Mouse (Mus musculus): Measurements from ENCODE around the gene Med8.

Gene Med8

GRCm38 (mm10) chr4:118409142-118409900 is at the start of gene Med8, which contains the start of gene Szt2:
Gene Med8 (plus strand): TSS chr4:118409337.
Gene Szt2 (minus strand): TSS chr4:118409273.
- peak; percentile 95 to 97 for DNase-seq

DNA sequence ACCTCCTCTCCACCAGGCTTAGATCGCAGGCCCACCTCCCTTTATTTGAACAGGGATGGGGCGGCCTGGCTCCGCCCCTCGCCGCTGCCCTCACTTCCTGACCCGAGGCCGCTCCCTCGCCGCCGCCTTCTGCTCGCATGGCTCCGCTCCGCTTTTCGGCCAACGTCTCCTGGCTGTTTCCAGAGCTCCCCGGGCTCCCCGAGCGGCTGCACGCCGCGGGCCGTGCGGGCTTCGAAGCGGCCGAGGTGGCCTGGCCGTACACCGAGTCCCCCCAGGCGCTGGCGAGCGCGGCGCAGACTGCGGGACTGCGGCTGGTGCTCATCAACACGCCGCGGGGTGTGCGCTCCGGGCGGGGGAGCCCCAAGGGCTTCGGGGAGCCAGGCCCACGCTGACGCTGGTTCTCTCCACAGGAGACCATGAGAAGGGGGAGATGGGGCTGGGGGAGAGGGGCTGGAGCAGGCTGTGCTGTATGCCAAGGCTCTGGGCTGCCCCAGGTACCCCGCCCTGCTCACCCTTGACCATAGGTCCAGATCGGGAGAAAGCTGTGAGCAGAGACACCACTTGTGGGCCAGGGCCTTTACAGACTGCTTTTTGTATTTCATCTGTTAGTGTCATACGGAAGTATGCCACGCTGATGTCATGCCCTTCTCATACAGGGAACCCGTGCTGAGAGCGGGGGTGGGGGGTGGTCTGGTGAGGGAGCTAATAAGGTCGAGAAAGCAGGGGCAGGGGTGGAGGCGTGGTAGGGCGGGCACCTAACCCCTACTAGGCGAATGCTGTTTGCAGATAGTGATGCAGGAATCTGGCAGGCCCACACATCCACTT is 49.0 kb upstream of the Med8 start:
- peak; percentile 81 to 90 for DNase-seq

GRCm38 (mm10) chr4:118361451-118361850 is 47.7 kb upstream of the Med8 start:
- no peak for DNase-seq

DNA sequence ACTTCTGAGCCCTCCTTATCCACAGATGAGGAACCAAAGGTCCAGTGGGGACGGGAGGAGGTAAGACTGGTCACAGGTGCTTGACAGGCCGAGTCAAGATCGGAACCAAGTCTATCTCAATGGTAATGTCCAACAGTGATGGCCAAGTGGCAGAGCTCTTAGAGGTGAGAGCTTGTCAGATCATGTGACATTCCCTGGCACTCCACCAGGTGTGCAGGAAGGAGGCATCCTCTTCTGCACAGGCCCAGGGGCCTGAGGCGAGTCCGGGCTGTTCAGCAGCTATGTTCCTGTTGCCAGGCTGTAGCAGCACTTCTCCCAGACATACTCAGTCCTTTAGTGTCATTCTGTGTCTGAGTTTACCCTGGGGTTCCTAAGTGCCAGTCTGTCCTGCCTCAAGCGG is 46.3 kb upstream of the Med8 start:
- peak; percentile 36 to 73 for DNase-seq

- no peak for DNase-seq
These were observed 45.2 kb upstream of the Med8 start for GRCm38 (mm10) chr4:118363985-118364384.

GRCm38 (mm10) chr4:118364641-118365040 is 44.5 kb upstream of the Med8 start:
- peak; percentile 84 to 85 for DNase-seq

- DNase-seq = peak in 1 of 2 experiments; percentile 38
These were observed 43.1 kb upstream of the Med8 start for GRCm38 (mm10) chr4:118365991-118366390.

DNA sequence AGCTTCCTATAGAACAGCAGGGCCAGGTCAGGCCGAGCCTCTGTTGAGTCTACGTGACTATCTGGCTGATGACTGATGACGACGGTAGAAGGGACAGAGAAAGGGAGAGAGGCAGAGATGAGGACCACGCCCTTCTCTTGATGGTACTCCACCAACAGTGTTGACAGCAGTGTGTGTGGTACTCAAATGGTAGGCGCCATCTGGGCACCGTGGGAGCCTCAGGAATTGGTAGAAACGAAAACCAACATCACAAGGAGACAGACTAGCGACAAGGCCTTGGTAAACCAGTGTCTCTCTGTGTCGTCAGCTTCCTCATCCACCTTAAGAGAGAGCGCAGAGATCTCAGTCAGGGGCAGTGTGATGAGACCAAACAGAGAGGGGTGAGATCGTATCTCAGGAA is 41.6 kb upstream of the Med8 start:
- no peak for DNase-seq

GRCm38 (mm10) chr4:118368616-118369015 is 40.5 kb upstream of the Med8 start:
- no peak for DNase-seq

- DNase-seq = no peak
These were observed 37.3 kb upstream of the Med8 start for GRCm38 (mm10) chr4:118371822-118372221.

DNA sequence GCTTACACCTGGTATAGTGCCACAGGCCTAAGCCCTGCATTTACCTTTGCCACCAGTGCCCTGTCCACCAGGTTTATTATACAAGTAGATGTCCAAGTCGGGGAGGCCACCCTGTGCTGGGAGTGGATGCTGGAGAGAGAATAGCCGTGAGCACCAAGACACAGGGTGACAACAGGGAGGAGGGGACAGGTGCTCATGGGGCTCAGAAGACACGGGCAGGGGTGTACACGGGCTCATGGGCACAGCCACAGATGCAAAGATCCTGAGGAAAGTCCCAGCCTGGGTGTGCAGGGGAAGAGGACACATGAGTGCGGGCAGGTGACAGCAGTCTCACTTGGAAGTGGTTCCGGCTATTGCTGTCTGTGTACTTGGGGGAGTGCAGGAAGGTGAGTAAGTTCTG is 33.1 kb upstream of the Med8 start:
- no peak for DNase-seq

- DNase-seq = no peak
These were observed 25.9 kb upstream of the Med8 start for GRCm38 (mm10) chr4:118383271-118383670.

- DNase-seq = no peak
These were observed 21.8 kb upstream of the Med8 start for GRCm38 (mm10) chr4:118387316-118387715.

- no peak for DNase-seq
These were observed 19.0 kb upstream of the Med8 start for GRCm38 (mm10) chr4:118390146-118390545.

GRCm38 (mm10) chr4:118394505-118394904 is 14.6 kb upstream of the Med8 start:
- no peak for DNase-seq

DNA sequence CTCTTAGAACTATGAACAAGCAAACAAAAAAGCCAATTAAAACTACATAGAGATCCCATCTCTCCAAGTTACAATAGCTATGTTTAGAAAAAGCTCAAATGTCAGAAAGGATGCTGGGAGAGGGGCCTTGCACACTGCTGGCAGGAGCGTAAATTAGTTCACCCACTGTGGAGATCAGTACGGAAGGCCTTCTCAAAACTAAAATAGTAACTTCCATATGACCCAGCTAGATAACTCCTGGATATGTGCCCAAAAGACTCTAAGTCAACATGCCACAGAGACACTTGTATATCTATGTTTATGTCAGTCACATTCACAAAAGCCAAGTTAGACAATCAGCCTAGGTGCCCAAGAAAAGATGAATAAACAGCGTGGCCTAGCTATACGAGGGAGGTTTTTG is 13.8 kb upstream of the Med8 start:
- no peak for DNase-seq

DNA sequence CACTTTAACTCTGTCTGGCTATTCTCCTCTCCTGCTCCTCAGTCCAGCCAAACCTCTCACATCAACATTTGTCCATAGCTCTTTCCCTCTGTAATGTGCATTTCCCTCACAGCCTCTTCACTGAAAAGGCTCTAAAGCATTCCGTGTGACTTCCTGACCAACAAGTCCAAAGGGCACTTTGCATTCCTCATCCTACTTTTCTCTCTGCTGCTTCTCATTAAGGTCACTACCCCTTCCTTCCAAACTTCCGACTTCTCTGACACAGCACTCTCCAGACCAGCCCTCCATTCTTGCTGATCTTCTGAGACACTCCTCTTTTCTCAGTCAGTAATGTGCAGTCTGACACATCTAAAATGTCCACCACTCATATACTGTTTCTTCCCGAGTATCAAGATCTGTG is 12.7 kb upstream of the Med8 start:
- DNase-seq = peak; percentile 21 to 45

DNA sequence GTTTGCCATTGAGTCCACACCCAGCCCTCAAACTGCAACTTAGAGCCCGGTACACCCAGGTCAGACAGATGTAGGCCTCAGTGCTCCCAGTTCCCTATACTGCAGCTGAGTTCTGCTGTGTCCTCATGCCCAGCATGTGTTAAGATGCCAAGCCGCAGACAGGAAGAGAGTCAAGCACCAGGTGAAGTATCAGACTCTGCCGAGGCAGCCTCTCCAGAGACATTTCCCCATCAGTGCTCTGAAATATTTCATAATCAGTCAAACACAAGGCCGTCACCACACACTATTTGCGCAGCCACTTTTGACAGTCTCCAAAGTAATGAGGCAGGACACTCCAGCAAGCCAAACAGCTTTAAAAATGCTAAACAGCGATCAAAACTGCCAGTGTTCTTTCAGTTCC is 10.7 kb upstream of the Med8 start:
- DNase-seq = no peak

- no peak for DNase-seq
These were observed 7.7 kb upstream of the Med8 start for GRCm38 (mm10) chr4:118401421-118401820.

DNA sequence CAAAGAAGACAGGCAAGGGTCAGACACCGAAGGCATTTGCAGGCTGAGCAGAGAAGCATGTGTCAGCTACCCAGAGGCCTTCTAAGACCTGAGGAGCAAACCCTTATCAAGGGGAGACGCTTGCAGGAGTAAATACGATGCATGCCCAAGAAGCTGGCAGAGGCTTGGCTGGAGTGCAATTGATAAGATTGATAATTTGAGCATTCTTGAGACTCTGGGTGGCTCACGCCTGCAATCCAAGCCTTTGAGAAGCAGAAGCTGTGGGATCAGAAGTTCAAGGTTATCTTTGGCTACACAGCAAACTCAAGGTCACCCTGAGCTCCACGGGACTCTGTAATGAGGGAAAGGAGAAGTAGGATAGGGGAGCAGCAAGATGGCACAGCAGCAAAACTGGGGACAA is 7.2 kb upstream of the Med8 start:
- DNase-seq = no peak

DNA sequence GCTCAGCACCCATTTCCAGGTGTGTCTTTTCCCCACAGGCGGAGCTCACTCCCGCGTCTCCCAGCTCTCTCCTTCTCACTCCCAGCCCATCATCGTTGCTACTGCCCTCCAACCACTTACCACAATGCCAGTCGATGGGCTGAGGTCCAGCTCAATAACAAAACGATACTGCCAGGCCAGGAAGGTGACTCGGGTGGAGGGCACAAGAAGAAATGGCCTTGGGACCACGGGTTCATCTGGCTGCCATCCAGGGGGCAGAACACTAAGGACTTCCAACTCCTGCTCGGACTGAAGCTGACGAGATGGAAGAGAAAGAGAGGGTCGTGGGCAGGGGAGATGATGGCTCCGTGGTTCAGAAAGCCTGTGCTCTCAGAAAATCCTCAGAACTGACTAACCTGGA is 6.4 kb upstream of the Med8 start:
- DNase-seq = peak; percentile 13 to 48

DNA sequence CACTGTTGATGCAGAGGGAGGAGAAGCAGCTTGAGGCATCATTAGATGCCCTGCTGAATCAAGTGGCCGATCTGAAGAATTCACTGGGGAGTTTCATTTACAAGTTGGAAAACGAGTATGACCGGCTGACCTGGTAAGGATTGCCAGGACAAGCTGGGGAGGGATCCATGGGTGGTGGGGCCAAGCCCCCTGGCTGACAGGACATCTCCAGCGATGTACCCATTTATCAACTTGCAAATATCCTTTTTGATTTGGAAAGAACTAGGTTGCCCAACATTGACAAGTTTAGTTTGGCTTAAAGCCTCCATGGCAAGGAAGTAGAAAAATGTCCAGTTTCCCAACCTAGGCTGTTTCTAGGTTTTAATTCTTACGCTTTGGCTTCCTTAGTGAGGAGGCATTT is 1.7 kb downstream of the Med8 start:
- no peak for DNase-seq

DNA sequence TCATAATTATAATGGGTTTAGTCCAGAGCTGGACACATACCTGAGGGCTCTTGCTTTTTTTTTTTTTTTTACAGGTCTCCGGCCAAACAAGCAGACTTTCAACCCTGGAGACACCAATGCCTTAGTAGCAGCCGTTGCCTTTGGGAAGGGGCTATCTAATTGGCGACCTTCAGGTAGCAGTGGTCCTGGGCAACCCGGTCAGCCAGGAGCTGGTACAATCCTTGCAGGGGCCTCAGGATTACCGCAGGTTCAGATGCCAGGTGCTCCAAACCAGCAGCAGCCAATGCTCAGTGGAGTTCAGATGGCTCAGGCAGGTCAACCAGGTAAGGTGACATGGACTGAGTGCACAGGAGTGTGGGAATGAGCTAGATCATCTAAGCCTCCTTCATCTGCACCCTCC is 4.4 kb downstream of the Med8 start:
- DNase-seq = no peak

GRCm38 (mm10) chr4:118415779-118416178 is 6.6 kb downstream of the Med8 start:
- peak in 1 of 2 experiments; percentile 11 for DNase-seq
